Mouse (Mus musculus) pancreas, adult 10 weeks (tissue): ENCODE measurements around the gene Gm7735. TPM values are rescaled to one million over a fixed set of nuclear protein-coding genes. Genes with fewer than 3 reads are reported as not detected.

Experiments used
- polyA plus RNA-seq: library from polyadenylated mRNA; stranded (reverse); fragments of 350-450 nt; fragmentation: Illumina TruSeq; extraction: RNeasy Lipid Tissue Mini Kit (QIAGEN cat#74804); gene quantifications from one replicate; pipeline ENCODE4 v1.2.3, GENCODE M21; 2015; ENCODE audit warnings: low read depth, low replicate concordance; ENCODE audit not compliant: insufficient read depth

Gene Gm7735
- not detected for polyA plus RNA-seq

GRCm38 (mm10) chr16:89169190-89169589 is at the start of gene Gm7735:
Gene Gm7735, plus strand, starts transcription at chr16:89169490.

GRCm38 (mm10) chr16:89140551-89140950 is 28.7 kb upstream of the Gm7735 start, which contains the start of gene Gm6358:
Gene Gm6358, plus strand, starts transcription at chr16:89140851.

GRCm38 (mm10) chr16:89150786-89151185 is 18.5 kb upstream of the Gm7735 start, which contains the start of gene Gm10061:
Gene Gm10061, plus strand, starts transcription at chr16:89151086.

GRCm38 (mm10) chr16:89157652-89158051 is 11.6 kb upstream of the Gm7735 start, which contains the start of gene Gm9789:
Gene Gm9789, plus strand, starts transcription at chr16:89157952.

GRCm38 (mm10) chr16:89174435-89174834 is 5.1 kb downstream of the Gm7735 start, which contains the start of gene 1110057P08Rik:
Gene 1110057P08Rik, plus strand, starts transcription at chr16:89174735.

GRCm38 (mm10) chr16:89205561-89205960 is 36.3 kb downstream of the Gm7735 start, which contains the start of gene Krtap20-2:
Gene Krtap20-2, plus strand, starts transcription at chr16:89205861.

Other genes starting within 250 kb of the Gm7735 start
- gene Krtap19-9b, start 237.2 kb upstream of the Gm7735 start, polyA plus RNA-seq, result not detected
- gene Krtap16-3, start 206.6 kb upstream of the Gm7735 start, polyA plus RNA-seq, result not detected
- gene Krtap22-2, start 158.7 kb upstream of the Gm7735 start, polyA plus RNA-seq, result not detected
- not detected for gene Gm10229, start 154.2 kb upstream of the Gm7735 start, polyA plus RNA-seq
- gene Krtap6-1, start 137.8 kb upstream of the Gm7735 start, polyA plus RNA-seq, result not detected
- gene Gm10228, start 128.0 kb upstream of the Gm7735 start, polyA plus RNA-seq, result not detected
- not detected for gene Krtap6-5, start 121.6 kb upstream of the Gm7735 start, polyA plus RNA-seq
- not detected for gene 1110025L11Rik, start 105.5 kb upstream of the Gm7735 start, polyA plus RNA-seq
- not detected for gene Krtap6-3, start 85.5 kb upstream of the Gm7735 start, polyA plus RNA-seq
- gene Gm6358, start 28.6 kb upstream of the Gm7735 start, polyA plus RNA-seq, result not detected
- not detected for gene Gm10061, start 18.4 kb upstream of the Gm7735 start, polyA plus RNA-seq
- gene Gm9789, start 11.5 kb upstream of the Gm7735 start, polyA plus RNA-seq, result not detected
- not detected for gene 1110057P08Rik, start 5.2 kb downstream of the Gm7735 start, polyA plus RNA-seq
- not detected for gene Krtap20-2, start 36.4 kb downstream of the Gm7735 start, polyA plus RNA-seq
- not detected for gene Krtap21-1, start 234.4 kb downstream of the Gm7735 start, polyA plus RNA-seq